Mouse (Mus musculus) right cerebral cortex, postnatal 14 days (tissue): ENCODE measurements at regions not wholly inside any gene's neighbourhood (a gene's known extent, or its start where the extent isn't known, plus 50 kb on each side); places are given as distances from the start of the nearest gene placed in this dataset.

Experiments used
- DNase-seq: peaks from one replicate; pipeline ENCODE4 v3.0.0; 2022

- DNase-seq = no peak
These were observed 1472.9 kb upstream of the Slc10a2 start for GRCm38 (mm10) chr8:6577868-6578634.

GRCm38 (mm10) chr8:6575241-6575640 lies 1470.1 kb upstream of the Slc10a2 start:
- DNase-seq = no peak

GRCm38 (mm10) chr8:6573492-6573891 lies 1468.3 kb upstream of the Slc10a2 start:
- DNase-seq = no peak

GRCm38 (mm10) chr8:6572066-6572665 lies 1467.0 kb upstream of the Slc10a2 start:
- peak; percentile 89 for DNase-seq

- DNase-seq = no peak
These were observed 1445.8 kb upstream of the Slc10a2 start for GRCm38 (mm10) chr8:6550965-6551364.

GRCm38 (mm10) chr8:6527171-6527570 lies 1422.0 kb upstream of the Slc10a2 start:
- DNase-seq = no peak

- DNase-seq = no peak
These were observed 1410.9 kb upstream of the Slc10a2 start for GRCm38 (mm10) chr8:6515882-6516682.

GRCm38 (mm10) chr8:6492453-6492852 lies 1387.3 kb upstream of the Slc10a2 start:
- peak; percentile 7 for DNase-seq

GRCm38 (mm10) chr8:6481966-6482365 lies 1376.8 kb upstream of the Slc10a2 start:
- no peak for DNase-seq

GRCm38 (mm10) chr8:6471089-6471488 lies 1365.9 kb upstream of the Slc10a2 start:
- no peak for DNase-seq

GRCm38 (mm10) chr8:6456553-6457180 lies 1351.5 kb upstream of the Slc10a2 start:
- no peak for DNase-seq

GRCm38 (mm10) chr8:6448301-6448700 lies 1343.2 kb upstream of the Slc10a2 start:
- no peak for DNase-seq

GRCm38 (mm10) chr8:6439069-6439468 lies 1333.9 kb upstream of the Slc10a2 start:
- DNase-seq = no peak
